In genomic region chr7:16240281-16240977, GRCm38 (mm10) we compare ENCODE assay signal across 14 mouse cellular contexts. TPM values are rescaled to one million over a fixed set of nuclear protein-coding genes. Genes with fewer than 3 reads are reported as not detected.
DNase-seq lines count a peak whose midpoint lies in the region; ATAC-seq lines count a peak whose summit lies in the region.
"Had no signal": no experiment of that assay in that cellular context is flagged by ENCODE, and none has a peak within 500 bp of the region (broad histone marks: within the 10 kb centered on the region; RNA-seq: fewer than 3 reads in every experiment).

No protein-coding gene starts in this region.

- no peak overlapping the region for H3K4me2 ChIP-seq in heart, embryonic 16.5 days (ENCODE audit: low read depth, low read length)
- peak overlapping the region; percentile 62 for H3K4me2 ChIP-seq in liver, embryonic 11.5 days
- H3K4me2 ChIP-seq: embryonic facial prominence, embryonic 15.5 days; hindbrain, embryonic 12.5 days; intestine, embryonic 15.5 days had no signal

- no peak for DNase-seq in heart, adult 18-20 months
- peak; percentile 64 for DNase-seq in c-Kit-positive CD71-positive TER-119-positive erythroid progenitor cells, embryonic 14.5 days (ENCODE audit: low spot score)
- DNase-seq in liver, embryonic 11.5 days (ENCODE audit: low spot score): no peak
- DNase-seq in urinary bladder, postnatal 10 days (ENCODE audit: low spot score): no peak
- DNase-seq: kidney, postnatal 10 days; thymus, adult 2 months had no signal

- no peaks in the 10 kb centered on the region for H3K9me3 ChIP-seq in heart, embryonic 16.5 days (replicated peaks; ENCODE audit: control insufficient read depth, low read length)
- no peaks in the 10 kb centered on the region for H3K9me3 ChIP-seq in liver, embryonic 11.5 days (ENCODE audit: control insufficient read depth, low read length)
- H3K9me3 ChIP-seq: embryonic facial prominence, embryonic 15.5 days; hindbrain, embryonic 12.5 days; intestine, embryonic 15.5 days; midbrain, embryonic 10.5 days had no signal

- H3K4me1 ChIP-seq in heart, embryonic 16.5 days (ENCODE audit: control insufficient read depth, insufficient read depth, low read length): no peaks in the 10 kb centered on the region
- H3K4me1 ChIP-seq in liver, embryonic 11.5 days (replicated peaks; ENCODE audit: control insufficient read depth, insufficient read depth, low read length): peaks cover 37% of the 10 kb centered on the region
- H3K4me1 ChIP-seq: embryonic facial prominence, embryonic 15.5 days; hindbrain, embryonic 12.5 days; intestine, embryonic 15.5 days; midbrain, embryonic 10.5 days had no signal

- no peak overlapping the region for H3K9ac ChIP-seq in heart, embryonic 16.5 days (ENCODE audit: low read length)
- peak overlapping the region; percentile 55; the same call in 1 of the 2 replicates for H3K9ac ChIP-seq in liver, embryonic 11.5 days (ENCODE audit: low read depth, low read length)
- H3K9ac ChIP-seq: embryonic facial prominence, embryonic 15.5 days; hindbrain, embryonic 12.5 days; intestine, embryonic 15.5 days had no signal

- WGBS in heart, embryonic 16.5 days: 62% methylated on average over 7 of the region's 7 CpGs
- WGBS in liver, embryonic 11.5 days: 39% methylated on average over 7 of the region's 7 CpGs

- H3K36me3 ChIP-seq in heart, embryonic 16.5 days (ENCODE audit: control insufficient read depth, insufficient read depth): no peaks in the 10 kb centered on the region
- 0 out of 2 replicates have a peak, but pooled peaks cover 3% of the 10 kb centered on the region for H3K36me3 ChIP-seq in liver, embryonic 11.5 days (ENCODE audit: control insufficient read depth, insufficient read depth, low read length)
- H3K36me3 ChIP-seq: embryonic facial prominence, embryonic 15.5 days; hindbrain, embryonic 12.5 days; intestine, embryonic 15.5 days; midbrain, embryonic 10.5 days had no signal

- no peak overlapping the region for H3K4me3 ChIP-seq in heart, embryonic 16.5 days (ENCODE audit: low read length)
- peak overlapping the region; percentile 23 for H3K4me3 ChIP-seq in liver, embryonic 11.5 days (ENCODE audit: low read depth, low read length)
- H3K4me3 ChIP-seq: embryonic facial prominence, embryonic 15.5 days; hindbrain, embryonic 12.5 days; intestine, embryonic 15.5 days; midbrain, embryonic 10.5 days had no signal

- no peak for ATAC-seq in heart, embryonic 16.5 days (replicated peaks; ENCODE audit: extremely low read depth, insufficient read depth, low FRiP score)
- ATAC-seq in liver, embryonic 11.5 days (replicated peaks; ENCODE audit: low FRiP score): peak; percentile 92
- ATAC-seq in megakaryocyte progenitor cell, adult 5-6 weeks (replicated peaks; ENCODE audit: poor library complexity): peak; percentile 62
- ATAC-seq in granulocyte monocyte progenitor cell, adult 5-6 weeks (replicated peaks; ENCODE audit: poor library complexity, severe bottlenecking): no peak
- ATAC-seq: forebrain, embryonic 16.5 days; intestine, embryonic 15.5 days had no signal

- H3K27me3 ChIP-seq in heart, embryonic 16.5 days (ENCODE audit: control insufficient read depth, insufficient read depth, low read length): no peaks in the 10 kb centered on the region
- no peaks in the 10 kb centered on the region for H3K27me3 ChIP-seq in liver, embryonic 11.5 days (replicated peaks; ENCODE audit: control insufficient read depth, insufficient read depth, low read length)
- H3K27me3 ChIP-seq: embryonic facial prominence, embryonic 15.5 days; hindbrain, embryonic 12.5 days; intestine, embryonic 15.5 days had no signal

- H3K27ac ChIP-seq in heart, embryonic 16.5 days (ENCODE audit: low read length): peak overlapping the region; percentile 49
- H3K27ac ChIP-seq in liver, embryonic 11.5 days (ENCODE audit: low read depth, low read length): peak overlapping the region; percentile 86
- H3K27ac ChIP-seq: embryonic facial prominence, embryonic 15.5 days; hindbrain, embryonic 12.5 days; intestine, embryonic 15.5 days; midbrain, embryonic 10.5 days had no signal

RNA-seq across cellular contexts. Expression of gene C5ar2, which starts 3.5 kb away (rescaled TPM):
- polyA plus RNA-seq in heart, embryonic 16.5 days (2015; fragmentation: Nextera tagmentation; extraction: Ambion mirVana): 0.76 and 0.88 TPM in 2 replicates
- 1 to 10 TPM; 1.2 to 1.7 TPM for total RNA-seq in heart, adult 18-20 months (2021)
- 1.3 and 1.8 TPM in 2 replicates for polyA plus RNA-seq in liver, embryonic 11.5 days (2014; fragmentation: Nextera tagmentation; extraction: Ambion mirVana)
- total RNA-seq in megakaryocyte progenitor cell, adult 5-6 weeks (2015): 1.1 and 1.7 TPM in 2 replicates
- 1.1 and 1.3 TPM in 2 replicates for total RNA-seq in megakaryocyte progenitor cell, adult 5-6 weeks (2017)
- total RNA-seq in granulocyte monocyte progenitor cell, adult 5-6 weeks (2014; fragmentation: Nextera tagmentation): 0.15 TPM in 1 of 2 replicates, not detected in the other
- total RNA-seq in granulocyte monocyte progenitor cell, adult 5-6 weeks (2017): 0.13 and 0.93 TPM in 2 replicates
- polyA plus RNA-seq: forebrain, embryonic 16.5 days; hindbrain, embryonic 12.5 days had no signal

RNA-seq across cellular contexts. Expression of gene Dhx34, which starts 18.6 kb away (rescaled TPM):
- 10.8 and 11.2 TPM in 2 replicates for polyA plus RNA-seq in heart, embryonic 16.5 days (2015; fragmentation: Nextera tagmentation; extraction: Ambion mirVana)
- 1 to 10 TPM; 8.4 to 8.6 TPM for total RNA-seq in heart, adult 18-20 months (2021)
- 13.8 and 14.4 TPM in 2 replicates for polyA plus RNA-seq in liver, embryonic 11.5 days (2014; fragmentation: Nextera tagmentation; extraction: Ambion mirVana)
- total RNA-seq in megakaryocyte progenitor cell, adult 5-6 weeks (2015): 6.0 and 6.7 TPM in 2 replicates
- total RNA-seq in megakaryocyte progenitor cell, adult 5-6 weeks (2017): 6.6 and 8.1 TPM in 2 replicates
- 5.5 and 8.7 TPM in 2 replicates for total RNA-seq in granulocyte monocyte progenitor cell, adult 5-6 weeks (2014; fragmentation: Nextera tagmentation)
- total RNA-seq in granulocyte monocyte progenitor cell, adult 5-6 weeks (2017): 4.4 and 9.4 TPM in 2 replicates

RNA-seq across cellular contexts. Expression of gene C5ar1, which starts 18.9 kb away (rescaled TPM):
- 2.6 and 3.2 TPM in 2 replicates for polyA plus RNA-seq in heart, embryonic 16.5 days (2015; fragmentation: Nextera tagmentation; extraction: Ambion mirVana)
- 1 to 10 TPM; 4.4 to 7.5 TPM for total RNA-seq in heart, adult 18-20 months (2021)
- polyA plus RNA-seq in liver, embryonic 11.5 days (2014; fragmentation: Nextera tagmentation; extraction: Ambion mirVana): 2.8 and 3.4 TPM in 2 replicates
- total RNA-seq in megakaryocyte progenitor cell, adult 5-6 weeks (2015): 2.4 and 4.0 TPM in 2 replicates
- 0.57 and 1.2 TPM in 2 replicates for total RNA-seq in megakaryocyte progenitor cell, adult 5-6 weeks (2017)
- 0.21 TPM in 1 of 2 replicates, not detected in the other for total RNA-seq in granulocyte monocyte progenitor cell, adult 5-6 weeks (2014; fragmentation: Nextera tagmentation)
- 0.67 and 1.1 TPM in 2 replicates for total RNA-seq in granulocyte monocyte progenitor cell, adult 5-6 weeks (2017)

RNA-seq across cellular contexts. Expression of gene Inafm1, which starts 33.0 kb away (rescaled TPM):
- 6.9 and 9.0 TPM in 2 replicates for polyA plus RNA-seq in heart, embryonic 16.5 days (2015; fragmentation: Nextera tagmentation; extraction: Ambion mirVana)
- total RNA-seq in heart, adult 18-20 months (2021): 10 to 100 TPM; 15.3 to 16.2 TPM
- polyA plus RNA-seq in liver, embryonic 11.5 days (2014; fragmentation: Nextera tagmentation; extraction: Ambion mirVana): 9.3 and 10.6 TPM in 2 replicates
- total RNA-seq in megakaryocyte progenitor cell, adult 5-6 weeks (2015): 5.0 and 11.3 TPM in 2 replicates
- total RNA-seq in megakaryocyte progenitor cell, adult 5-6 weeks (2017): 5.2 and 6.8 TPM in 2 replicates
- total RNA-seq in granulocyte monocyte progenitor cell, adult 5-6 weeks (2014; fragmentation: Nextera tagmentation): 13.6 and 14.6 TPM in 2 replicates
- total RNA-seq in granulocyte monocyte progenitor cell, adult 5-6 weeks (2017): 3.2 and 3.3 TPM in 2 replicates

RNA-seq across cellular contexts. Expression of gene Ccdc9, which starts 46.2 kb away (rescaled TPM):
- polyA plus RNA-seq in heart, embryonic 16.5 days (2015; fragmentation: Nextera tagmentation; extraction: Ambion mirVana): 12.0 and 15.2 TPM in 2 replicates
- 10 to 100 TPM; 26.3 to 29.6 TPM for total RNA-seq in heart, adult 18-20 months (2021)
- 21.7 and 25.3 TPM in 2 replicates for polyA plus RNA-seq in liver, embryonic 11.5 days (2014; fragmentation: Nextera tagmentation; extraction: Ambion mirVana)
- 17.3 and 19.8 TPM in 2 replicates for total RNA-seq in megakaryocyte progenitor cell, adult 5-6 weeks (2015)
- total RNA-seq in megakaryocyte progenitor cell, adult 5-6 weeks (2017): 87.9 and 99.6 TPM in 2 replicates
- 31.7 and 50.9 TPM in 2 replicates for total RNA-seq in granulocyte monocyte progenitor cell, adult 5-6 weeks (2014; fragmentation: Nextera tagmentation)
- 54.0 and 62.0 TPM in 2 replicates for total RNA-seq in granulocyte monocyte progenitor cell, adult 5-6 weeks (2017)

Comparison
In these comparisons a context has a peak if more than half of its experiments do, and no peak if none do; other contexts are left out.
1. ATAC-seq: peak in liver, embryonic 11.5 days (single experiment) and megakaryocyte progenitor cell, adult 5-6 weeks (single experiment); none in heart, embryonic 16.5 days (single experiment) and granulocyte monocyte progenitor cell, adult 5-6 weeks (single experiment).